14 mouse cellular contexts compared by ENCODE assay signal in the genomic region with DNA sequence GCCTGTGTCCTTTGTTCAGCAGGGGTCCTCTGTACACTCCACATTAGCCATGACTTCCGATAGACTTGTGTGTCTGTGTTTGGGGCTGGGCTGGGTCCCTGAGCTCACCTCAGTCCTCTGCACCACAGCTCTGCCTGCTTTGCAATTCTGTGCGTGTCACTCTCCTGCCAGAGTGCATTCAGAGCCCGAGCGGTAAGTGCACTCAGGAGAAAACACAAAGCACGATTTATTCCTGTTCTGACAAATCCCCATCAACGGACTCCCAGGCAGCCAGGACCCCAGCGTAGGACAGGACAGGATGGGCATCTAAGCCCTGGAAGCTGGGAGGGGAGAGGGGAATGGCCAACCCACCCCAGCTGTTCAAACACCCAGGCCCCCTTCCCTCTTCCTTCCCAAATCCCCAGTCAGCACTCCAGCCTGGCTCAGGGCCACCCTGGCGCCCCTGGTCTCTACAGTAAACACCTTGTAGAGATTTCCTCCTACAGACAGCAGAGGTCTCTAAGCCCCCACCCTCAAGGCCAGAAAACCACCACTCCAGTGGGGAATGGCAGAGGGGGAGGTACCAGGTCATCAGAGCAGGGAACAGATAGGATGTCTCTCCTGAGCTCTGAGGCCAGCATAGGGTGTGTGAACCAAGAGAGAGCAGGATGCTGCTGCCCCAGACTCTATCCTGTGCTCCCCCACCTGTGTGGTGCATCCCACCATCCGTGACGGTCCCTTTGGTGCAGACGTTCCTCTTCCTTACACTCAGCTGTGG. TPM values are rescaled to one million over a fixed set of nuclear protein-coding genes. Genes with fewer than 3 reads are reported as not detected.
A peak's percentile ranks its signal among the peaks of the same experiment; 100 is the strongest.
DNase-seq lines count a peak whose midpoint lies in the region; ATAC-seq lines count a peak whose summit lies in the region.
"Had no signal": no experiment of that assay in that cellular context is flagged by ENCODE, and none has a peak within 500 bp of the region (broad histone marks: within the 10 kb centered on the region; RNA-seq: fewer than 3 reads in every experiment).

No protein-coding gene starts in this region.

- H3K27ac ChIP-seq in kidney, embryonic 16.5 days (ENCODE audit: low read length) = no peak overlapping the region
- H3K27ac ChIP-seq in embryonic facial prominence, embryonic 14.5 days (replicated peaks; ENCODE audit: low read depth, low read length) = no peak overlapping the region
- H3K27ac ChIP-seq in hindbrain, embryonic 12.5 days = peak overlapping the region; percentile 35; the same call in 1 of the 2 replicates
- H3K27ac ChIP-seq in midbrain, embryonic 15.5 days = peak overlapping the region; percentile 51
- H3K27ac ChIP-seq: left cerebral cortex, adult 2 months; liver, embryonic 14.5 days had no signal

- H3K9ac ChIP-seq in kidney, embryonic 16.5 days (replicated peaks; ENCODE audit: low read length) = no peak overlapping the region
- no peak overlapping the region for H3K9ac ChIP-seq in embryonic facial prominence, embryonic 14.5 days (ENCODE audit: low read depth, low read length)
- H3K9ac ChIP-seq in hindbrain, embryonic 12.5 days = no peak overlapping the region
- no peak overlapping the region for H3K9ac ChIP-seq in midbrain, embryonic 15.5 days
- H3K9ac ChIP-seq: liver, embryonic 14.5 days had no signal

- no peaks in the 10 kb centered on the region; the same call in 1 of the 2 replicates for H3K9me3 ChIP-seq in kidney, embryonic 16.5 days (ENCODE audit: low read length)
- H3K9me3 ChIP-seq in embryonic facial prominence, embryonic 14.5 days (ENCODE audit: control insufficient read depth, low read length) = no peaks in the 10 kb centered on the region
- no peaks in the 10 kb centered on the region for H3K9me3 ChIP-seq in hindbrain, embryonic 12.5 days (replicated peaks)
- no peaks in the 10 kb centered on the region for H3K9me3 ChIP-seq in midbrain, embryonic 15.5 days

- H3K4me3 ChIP-seq in kidney, embryonic 16.5 days (ENCODE audit: low read length) = no peak overlapping the region
- no peak overlapping the region for H3K4me3 ChIP-seq in embryonic facial prominence, embryonic 14.5 days (ENCODE audit: low read depth, low read length)
- H3K4me3 ChIP-seq in hindbrain, embryonic 12.5 days = no peak overlapping the region
- no peak overlapping the region for H3K4me3 ChIP-seq in midbrain, embryonic 15.5 days
- H3K4me3 ChIP-seq: left cerebral cortex, adult 2 months had no signal

- no peaks in the 10 kb centered on the region for H3K36me3 ChIP-seq in kidney, embryonic 16.5 days (ENCODE audit: insufficient read depth, low read length)
- H3K36me3 ChIP-seq in embryonic facial prominence, embryonic 14.5 days (ENCODE audit: control insufficient read depth, insufficient read depth, low read length) = no peaks in the 10 kb centered on the region
- no peaks in the 10 kb centered on the region for H3K36me3 ChIP-seq in hindbrain, embryonic 12.5 days
- H3K36me3 ChIP-seq in midbrain, embryonic 15.5 days (replicated peaks) = no peaks in the 10 kb centered on the region

- no peak for DNase-seq in kidney, postnatal 14 days
- DNase-seq in embryonic facial prominence, embryonic 14.5 days (ENCODE audit: low spot score) = peak; percentile 22
- no peak for DNase-seq in adrenal gland, adult 18-20 months (ENCODE audit: low spot score in 2 of 2)
- DNase-seq in urinary bladder, postnatal 25 days (ENCODE audit: low spot score) = no peak
- no peak for DNase-seq in MN1 (ENCODE audit: low spot score)
- DNase-seq: cerebellum, postnatal 25 days; kidney, adult 11 months had no signal

- no peak overlapping the region for H3K4me2 ChIP-seq in kidney, embryonic 16.5 days (replicated peaks; ENCODE audit: low read depth, low read length)
- H3K4me2 ChIP-seq in embryonic facial prominence, embryonic 14.5 days (ENCODE audit: low read depth, low read length) = no peak overlapping the region
- H3K4me2 ChIP-seq in hindbrain, embryonic 12.5 days (replicated peaks) = no peak overlapping the region
- peak overlapping the region; percentile 7; the same call in 1 of the 2 replicates for H3K4me2 ChIP-seq in midbrain, embryonic 15.5 days
- H3K4me2 ChIP-seq: heart, embryonic 11.5 days had no signal

- 31% methylated on average over 11 of the region's 11 CpGs for WGBS in kidney, embryonic 16.5 days
- 38% methylated on average over 10 of the region's 11 CpGs for WGBS in embryonic facial prominence, embryonic 14.5 days
- WGBS in hindbrain, embryonic 12.5 days = 21% methylated on average over 11 of the region's 11 CpGs
- 18% methylated on average over 11 of the region's 11 CpGs for WGBS in midbrain, embryonic 15.5 days

- ATAC-seq in kidney, embryonic 16.5 days (ENCODE audit: low FRiP score, low TSS enrichment) = peak; percentile 47
- peak; percentile 47 for ATAC-seq in embryonic facial prominence, embryonic 14.5 days (ENCODE audit: low read depth)
- ATAC-seq in hindbrain, embryonic 12.5 days (ENCODE audit: low FRiP score) = peak; percentile 66
- peak; percentile 67 for ATAC-seq in midbrain, embryonic 15.5 days (replicated peaks)

- peaks cover 12% of the 10 kb centered on the region for H3K4me1 ChIP-seq in kidney, embryonic 16.5 days (ENCODE audit: insufficient read depth, low read length)
- H3K4me1 ChIP-seq in embryonic facial prominence, embryonic 14.5 days (ENCODE audit: control insufficient read depth, insufficient read depth, low read length) = peaks cover 9% of the 10 kb centered on the region; the same call in 1 of the 2 replicates
- H3K4me1 ChIP-seq in hindbrain, embryonic 12.5 days = peaks cover 26% of the 10 kb centered on the region
- peaks cover 23% of the 10 kb centered on the region for H3K4me1 ChIP-seq in midbrain, embryonic 15.5 days

- H3K27me3 ChIP-seq in kidney, embryonic 16.5 days (ENCODE audit: insufficient read depth, low read length) = no peaks in the 10 kb centered on the region
- no peaks in the 10 kb centered on the region; the same call in 1 of the 2 replicates for H3K27me3 ChIP-seq in embryonic facial prominence, embryonic 14.5 days (replicated peaks; ENCODE audit: control insufficient read depth, insufficient read depth, low read length)
- H3K27me3 ChIP-seq in hindbrain, embryonic 12.5 days = no peaks in the 10 kb centered on the region; the same call in 1 of the 2 replicates
- no peaks in the 10 kb centered on the region for H3K27me3 ChIP-seq in midbrain, embryonic 15.5 days (replicated peaks)

RNA-seq across cellular contexts. Expression of a gene that starts 56.0 kb away (rescaled TPM):
- 35.0 and 47.0 TPM in 2 replicates for polyA plus RNA-seq in kidney, embryonic 16.5 days (2015; fragmentation: Nextera tagmentation; extraction: Ambion mirVana)
- polyA plus RNA-seq in embryonic facial prominence, embryonic 14.5 days (2014; fragmentation: Nextera tagmentation; extraction: Ambion mirVana) = 31.2 and 34.5 TPM in 2 replicates
- polyA plus RNA-seq in hindbrain, embryonic 12.5 days (2016; fragmentation: Nextera tagmentation; extraction: Ambion mirVana) = 34.2 and 39.0 TPM in 2 replicates
- 20.1 and 22.6 TPM in 2 replicates for polyA plus RNA-seq in midbrain, embryonic 15.5 days (2015; fragmentation: Nextera tagmentation; extraction: Ambion mirVana)
- 10 to 100 TPM; 43.8 to 79.6 TPM for total RNA-seq in adrenal gland, adult 18-20 months (2021)
- total RNA-seq: monocyte, adult 5-6 weeks had no signal

Comparison
In these comparisons a context has a peak if more than half of its experiments do, and no peak if none do; other contexts are left out.
1. H3K27ac ChIP-seq: peak in hindbrain, embryonic 12.5 days (single experiment) and midbrain, embryonic 15.5 days (single experiment); none in kidney, embryonic 16.5 days (single experiment) and embryonic facial prominence, embryonic 14.5 days (single experiment).
2. Peak in every context shown above with its lines, with median percentiles within 50 percentile points of each other: ATAC-seq.